9 mouse cellular contexts compared by ENCODE assay signal in the genomic region with DNA sequence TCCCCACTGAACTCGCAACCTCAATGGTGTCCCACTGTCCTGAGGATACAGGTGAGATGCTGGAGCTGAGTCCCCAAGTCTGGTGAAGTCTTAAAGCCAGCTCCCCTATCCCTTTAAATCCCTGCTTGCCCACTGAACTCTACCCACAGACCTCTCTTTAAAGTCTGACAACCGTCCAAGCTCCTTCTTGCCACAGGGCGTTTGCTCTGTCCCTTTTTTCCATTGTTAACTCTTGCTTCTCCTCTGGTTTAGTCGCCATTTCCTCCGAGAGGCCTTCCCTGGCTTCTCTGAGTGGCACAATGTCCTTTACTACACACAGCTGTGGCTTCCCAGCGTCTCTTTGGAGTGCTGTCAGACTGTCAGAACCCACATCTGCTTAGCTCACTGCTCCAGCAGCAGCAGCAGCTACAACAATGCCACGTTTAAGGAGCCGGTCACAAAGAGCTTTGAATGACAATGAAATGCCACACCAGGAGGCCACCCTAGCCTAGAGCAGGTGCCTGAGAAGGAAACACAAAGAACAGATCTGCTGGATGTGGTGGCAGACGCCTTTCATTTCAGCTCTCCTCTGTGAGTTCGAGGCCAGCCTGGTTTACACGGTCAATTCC. TPM values are rescaled to one million over a fixed set of nuclear protein-coding genes. Genes with fewer than 3 reads are reported as not detected.
DNase-seq lines count a peak whose midpoint lies in the region; ATAC-seq and TF ChIP-seq lines count a peak whose summit lies in the region.
"Had no signal": no experiment of that assay in that cellular context is flagged by ENCODE, and none has a peak within 500 bp of the region (broad histone marks: within the 10 kb centered on the region; RNA-seq: fewer than 3 reads in every experiment).

No protein-coding gene starts in this region.

- 0 out of 2 replicates have a peak overlapping the region, but pooled peaks have one; percentile 0 for H3K9ac ChIP-seq in heart, embryonic 12.5 days
- H3K9ac ChIP-seq in forebrain, postnatal 0 days, result no peak overlapping the region
- peak overlapping the region; percentile 44 for H3K9ac ChIP-seq in midbrain, postnatal 0 days (replicated peaks; ENCODE audit: low read length, poor library complexity, severe bottlenecking)

- no peak overlapping the region for H3K4me3 ChIP-seq in heart, embryonic 12.5 days
- no peak overlapping the region for H3K4me3 ChIP-seq in brown adipose tissue, adult 24 weeks (ENCODE audit: insufficient read depth, low read depth, low read length)
- H3K4me3 ChIP-seq in forebrain, postnatal 0 days (ENCODE audit: low read depth, low read length), result no peak overlapping the region
- H3K4me3 ChIP-seq in midbrain, postnatal 0 days (ENCODE audit: low read depth, low read length), result no peak overlapping the region

- H3K36me3 ChIP-seq in heart, embryonic 12.5 days, result peaks cover 15% of the 10 kb centered on the region
- H3K36me3 ChIP-seq in forebrain, postnatal 0 days (ENCODE audit: insufficient read depth), result peaks cover 6% of the 10 kb centered on the region
- H3K36me3 ChIP-seq in midbrain, postnatal 0 days (ENCODE audit: insufficient read depth, low read length), result peaks cover 6% of the 10 kb centered on the region; the same call in 1 of the 2 replicates

- ATAC-seq in heart, embryonic 12.5 days (ENCODE audit: insufficient number of reproducible peaks, low FRiP score), result no peak
- ATAC-seq in forebrain, postnatal 0 days, result peak; percentile 61
- ATAC-seq in midbrain, postnatal 0 days (ENCODE audit: low FRiP score), result no peak

- peaks cover 70% of the 10 kb centered on the region for H3K4me1 ChIP-seq in heart, embryonic 12.5 days (replicated peaks)
- peaks cover 34% of the 10 kb centered on the region for H3K4me1 ChIP-seq in brown adipose tissue, adult 24 weeks (ENCODE audit: control insufficient read depth, insufficient read depth, insufficient read length, low read length)
- H3K4me1 ChIP-seq in forebrain, postnatal 0 days (ENCODE audit: insufficient read depth), result peaks cover 17% of the 10 kb centered on the region; the same call in 1 of the 2 replicates
- H3K4me1 ChIP-seq in midbrain, postnatal 0 days (ENCODE audit: insufficient read depth, low read length), result peaks cover 11% of the 10 kb centered on the region

- no peak for DNase-seq in heart, adult 8-10 months (ENCODE audit: low spot score)
- DNase-seq in forebrain, postnatal 0 days, result peak; percentile 10
- peak; percentile 17 for DNase-seq in midbrain, postnatal 0 days (ENCODE audit: low spot score)
- DNase-seq in frontal cortex, adult 2 months (ENCODE audit: extremely low spot score in 1 of 2, low spot score in 1 of 2), result no peak
- DNase-seq in urinary bladder, postnatal 4 days (ENCODE audit: low spot score in 2 of 2), result no peak
- no peak for DNase-seq in layer of hippocampus, adult 9-10 months (ENCODE audit: low spot score)
- DNase-seq: adrenal gland, postnatal 14 days had no signal

- H3K4me2 ChIP-seq in heart, embryonic 12.5 days, result no peak overlapping the region
- no peak overlapping the region for H3K4me2 ChIP-seq in forebrain, postnatal 0 days (ENCODE audit: low read depth)
- H3K4me2 ChIP-seq in midbrain, postnatal 0 days (ENCODE audit: low read depth, low read length, poor library complexity, severe bottlenecking), result no peak overlapping the region

- 37% methylated on average over 11 of the region's 11 CpGs for WGBS in heart, embryonic 12.5 days
- 11% methylated on average over 11 of the region's 11 CpGs for WGBS in forebrain, postnatal 0 days
- WGBS in midbrain, postnatal 0 days, result 5% methylated on average over 11 of the region's 11 CpGs

- no peaks in the 10 kb centered on the region for H3K9me3 ChIP-seq in heart, embryonic 12.5 days (replicated peaks)
- H3K9me3 ChIP-seq in forebrain, postnatal 0 days (ENCODE audit: low read length), result no peaks in the 10 kb centered on the region
- H3K9me3 ChIP-seq in midbrain, postnatal 0 days (ENCODE audit: low read length), result no peaks in the 10 kb centered on the region

- no peak overlapping the region for H3K27ac ChIP-seq in heart, embryonic 12.5 days (ENCODE audit: poor library complexity, severe bottlenecking)
- peak overlapping the region; percentile 36; the same call in 1 of the 2 replicates for H3K27ac ChIP-seq in brown adipose tissue, adult 24 weeks (replicated peaks; ENCODE audit: low read depth, low read length)
- H3K27ac ChIP-seq in forebrain, postnatal 0 days (ENCODE audit: low read depth, low read length), result peak overlapping the region; percentile 15; the same call in 1 of the 2 replicates
- no peak overlapping the region; the same call in 1 of the 2 replicates for H3K27ac ChIP-seq in midbrain, postnatal 0 days (ENCODE audit: low read depth, low read length)

- no peak for TF ChIP-seq CTCF in forebrain, postnatal 0 days (IDR thresholded peaks at IDR 0.05; ENCODE audit: low read depth)
- TF ChIP-seq CTCF in midbrain, postnatal 0 days (IDR thresholded peaks at IDR 0.05), result no peak

- no peaks in the 10 kb centered on the region for H3K27me3 ChIP-seq in heart, embryonic 12.5 days (replicated peaks)
- H3K27me3 ChIP-seq in forebrain, postnatal 0 days (ENCODE audit: insufficient read depth, low read length), result no peaks in the 10 kb centered on the region
- no peaks in the 10 kb centered on the region for H3K27me3 ChIP-seq in midbrain, postnatal 0 days (ENCODE audit: insufficient read depth, low read length)

RNA-seq across cellular contexts. Expression of a gene that starts 7.8 kb away (rescaled TPM):
- 73.9 and 76.4 TPM in 2 replicates for polyA plus RNA-seq in heart, embryonic 12.5 days (2016; fragmentation: Nextera tagmentation; extraction: Ambion mirVana)
- 100 to 1,000 TPM; 266 to 279 (median 267) TPM for total RNA-seq in heart, adult 8-10 months (2022)
- polyA plus RNA-seq in brown adipose tissue, adult 24 weeks (2012; ENCODE audit: insufficient read depth, insufficient read length, missing spikeins), result 27.0 and 28.4 TPM in 2 replicates
- total RNA-seq in forebrain, postnatal 0 days (2014; rRNA removed), result 105 and 115 TPM in 2 replicates
- 63.6 and 71.1 TPM in 2 replicates for polyA plus RNA-seq in forebrain, postnatal 0 days (2015; fragmentation: Nextera tagmentation; extraction: Ambion mirVana)
- 106 and 124 TPM in 2 replicates for total RNA-seq in midbrain, postnatal 0 days (2014; rRNA removed)
- polyA plus RNA-seq in midbrain, postnatal 0 days (2015; fragmentation: Nextera tagmentation; extraction: Ambion mirVana), result 56.9 and 61.2 TPM in 2 replicates
- polyA plus RNA-seq in frontal cortex, adult 2 months (2012; rRNA removed), result 201 and 206 TPM in 2 replicates

RNA-seq across cellular contexts. Expression of a gene that starts 13.8 kb away (rescaled TPM):
- 68.0 and 68.7 TPM in 2 replicates for polyA plus RNA-seq in heart, embryonic 12.5 days (2016; fragmentation: Nextera tagmentation; extraction: Ambion mirVana)
- 10 to 100 TPM; 45.4 to 56.5 (median 51.6) TPM for total RNA-seq in heart, adult 8-10 months (2022)
- polyA plus RNA-seq in brown adipose tissue, adult 24 weeks (2012; ENCODE audit: insufficient read depth, insufficient read length, missing spikeins), result 73.3 and 97.6 TPM in 2 replicates
- 143 TPM in 2 replicates for total RNA-seq in forebrain, postnatal 0 days (2014; rRNA removed)
- 199 and 202 TPM in 2 replicates for polyA plus RNA-seq in forebrain, postnatal 0 days (2015; fragmentation: Nextera tagmentation; extraction: Ambion mirVana)
- 121 and 122 TPM in 2 replicates for total RNA-seq in midbrain, postnatal 0 days (2014; rRNA removed)
- 173 and 186 TPM in 2 replicates for polyA plus RNA-seq in midbrain, postnatal 0 days (2015; fragmentation: Nextera tagmentation; extraction: Ambion mirVana)
- polyA plus RNA-seq in frontal cortex, adult 2 months (2012; rRNA removed), result 110 and 111 TPM in 2 replicates

RNA-seq across cellular contexts. Expression of a gene that starts 38.2 kb away (rescaled TPM):
- 4.7 and 4.9 TPM in 2 replicates for polyA plus RNA-seq in heart, embryonic 12.5 days (2016; fragmentation: Nextera tagmentation; extraction: Ambion mirVana)
- under 1 TPM; 0.35 to 0.91 (median 0.46) TPM for total RNA-seq in heart, adult 8-10 months (2022)
- polyA plus RNA-seq in brown adipose tissue, adult 24 weeks (2012; ENCODE audit: insufficient read depth, insufficient read length, missing spikeins), result not detected in 2 replicates
- total RNA-seq in forebrain, postnatal 0 days (2014; rRNA removed), result 6.5 and 11.6 TPM in 2 replicates
- polyA plus RNA-seq in forebrain, postnatal 0 days (2015; fragmentation: Nextera tagmentation; extraction: Ambion mirVana), result 2.5 and 3.0 TPM in 2 replicates
- 8.3 and 11.0 TPM in 2 replicates for total RNA-seq in midbrain, postnatal 0 days (2014; rRNA removed)
- 1.3 TPM in 2 replicates for polyA plus RNA-seq in midbrain, postnatal 0 days (2015; fragmentation: Nextera tagmentation; extraction: Ambion mirVana)
- polyA plus RNA-seq in frontal cortex, adult 2 months (2012; rRNA removed), result 0.38 and 0.50 TPM in 2 replicates

RNA-seq across cellular contexts. Expression of a gene that starts 45.8 kb away (rescaled TPM):
- 177 and 191 TPM in 2 replicates for polyA plus RNA-seq in heart, embryonic 12.5 days (2016; fragmentation: Nextera tagmentation; extraction: Ambion mirVana)
- 100 to 1,000 TPM; 112 to 128 (median 121) TPM for total RNA-seq in heart, adult 8-10 months (2022)
- 65.6 and 120 TPM in 2 replicates for polyA plus RNA-seq in brown adipose tissue, adult 24 weeks (2012; ENCODE audit: insufficient read depth, insufficient read length, missing spikeins)
- 113 and 165 TPM in 2 replicates for total RNA-seq in forebrain, postnatal 0 days (2014; rRNA removed)
- polyA plus RNA-seq in forebrain, postnatal 0 days (2015; fragmentation: Nextera tagmentation; extraction: Ambion mirVana), result 92.4 and 111 TPM in 2 replicates
- 119 and 162 TPM in 2 replicates for total RNA-seq in midbrain, postnatal 0 days (2014; rRNA removed)
- polyA plus RNA-seq in midbrain, postnatal 0 days (2015; fragmentation: Nextera tagmentation; extraction: Ambion mirVana), result 81.6 and 94.8 TPM in 2 replicates
- polyA plus RNA-seq in frontal cortex, adult 2 months (2012; rRNA removed), result 95.8 and 103 TPM in 2 replicates

Comparison
In these comparisons a context has a peak if more than half of its experiments do, and no peak if none do; other contexts are left out.
1. H3K27ac ChIP-seq: peak in brown adipose tissue, adult 24 weeks (single experiment) and forebrain, postnatal 0 days (single experiment); none in heart, embryonic 12.5 days (single experiment) and midbrain, postnatal 0 days (single experiment).
2. DNase-seq: peak in forebrain, postnatal 0 days (single experiment) and midbrain, postnatal 0 days (single experiment); none in heart, adult 8-10 months (single experiment), frontal cortex, adult 2 months (0 of 2), urinary bladder, postnatal 4 days (0 of 2) and layer of hippocampus, adult 9-10 months (single experiment).